Mouse (Mus musculus) lung, adult 2 months (tissue): Measurements from ENCODE around the gene Smarca2.

Experiments
- CTCF ChIP-seq: fragments of 200-500 bp; IDR thresholded peaks from 2 replicates; pipeline ENCODE4 v1.5.1; 2011; ENCODE audit warnings: mild to moderate bottlenecking, low read length, control low read depth; ENCODE audit not compliant: insufficient read depth
- POLR2A ChIP-seq: fragments of 200-500 bp; IDR thresholded peaks from 2 replicates; pipeline ENCODE4 v1.6.1; 2011; ENCODE audit warnings: low read depth, mild to moderate bottlenecking, control low read depth, low read length, borderline replicate concordance; ENCODE audit errors: extremely low read depth

- TF ChIP-seq CTCF (no peak), POLR2A (no peak)
Measured at GRCm38 (mm10) chr19:26731121-26731520, 126.3 kb downstream of the Smarca2 start.
